Mouse (Mus musculus): ENCODE measurements around the gene Dpf3.

The Dpf3 gene

GRCm38 (mm10) chr12:83487476-83487991 is at the start of gene Dpf3:
TSS of gene Dpf3 (minus strand) at chr12:83487716.
- DNase-seq (ENCODE audit: low read depth, low spot score): peak; percentile 86

- no peak for DNase-seq (ENCODE audit: low read depth, low spot score)
Observed at GRCm38 (mm10) chr12:83536039-83536438, 48.5 kb upstream of the Dpf3 start.

GRCm38 (mm10) chr12:83535428-83535827 is 47.9 kb upstream of the Dpf3 start:
- DNase-seq (ENCODE audit: low read depth, low spot score): no peak

- no peak for DNase-seq (ENCODE audit: low read depth, low spot score)
Observed at GRCm38 (mm10) chr12:83534190-83534589, 46.7 kb upstream of the Dpf3 start.

- no peak for DNase-seq (ENCODE audit: low read depth, low spot score)
Observed at GRCm38 (mm10) chr12:83532966-83533365, 45.5 kb upstream of the Dpf3 start.

- DNase-seq (ENCODE audit: low read depth, low spot score): no peak
Observed at GRCm38 (mm10) chr12:83531992-83532391, 44.5 kb upstream of the Dpf3 start.

- no peak for DNase-seq (ENCODE audit: low read depth, low spot score)
Observed at GRCm38 (mm10) chr12:83528665-83529064, 41.1 kb upstream of the Dpf3 start.

GRCm38 (mm10) chr12:83527816-83528215 is 40.3 kb upstream of the Dpf3 start:
- DNase-seq (ENCODE audit: low read depth, low spot score): no peak

GRCm38 (mm10) chr12:83525822-83526544 is 38.5 kb upstream of the Dpf3 start:
- DNase-seq (ENCODE audit: low read depth, low spot score): no peak

- no peak for DNase-seq (ENCODE audit: low read depth, low spot score)
Observed at GRCm38 (mm10) chr12:83524329-83524728, 36.8 kb upstream of the Dpf3 start.

- no peak for DNase-seq (ENCODE audit: low read depth, low spot score)
Observed at GRCm38 (mm10) chr12:83523892-83524291, 36.4 kb upstream of the Dpf3 start.

GRCm38 (mm10) chr12:83523056-83523455 is 35.5 kb upstream of the Dpf3 start:
- no peak for DNase-seq (ENCODE audit: low read depth, low spot score)

GRCm38 (mm10) chr12:83521083-83521482 is 33.6 kb upstream of the Dpf3 start:
- DNase-seq (ENCODE audit: low read depth, low spot score): no peak

GRCm38 (mm10) chr12:83520311-83520890 is 32.9 kb upstream of the Dpf3 start, which contains the start of gene Dcaf4:
TSS of gene Dcaf4 (plus strand) at chr12:83520466.
- peak; percentile 93 for DNase-seq (ENCODE audit: low read depth, low spot score)

- no peak for DNase-seq (ENCODE audit: low read depth, low spot score)
Observed at GRCm38 (mm10) chr12:83517580-83517979, 30.1 kb upstream of the Dpf3 start.

- no peak for DNase-seq (ENCODE audit: low read depth, low spot score)
Observed at GRCm38 (mm10) chr12:83514216-83514615, 26.7 kb upstream of the Dpf3 start.

- no peak for DNase-seq (ENCODE audit: low read depth, low spot score)
Observed at GRCm38 (mm10) chr12:83513185-83513584, 25.7 kb upstream of the Dpf3 start.

- no peak for DNase-seq (ENCODE audit: low read depth, low spot score)
Observed at GRCm38 (mm10) chr12:83512783-83513182, 25.3 kb upstream of the Dpf3 start.

- no peak for DNase-seq (ENCODE audit: low read depth, low spot score)
Observed at GRCm38 (mm10) chr12:83510586-83510985, 23.1 kb upstream of the Dpf3 start.

GRCm38 (mm10) chr12:83506543-83506942 is 19.0 kb upstream of the Dpf3 start:
- no peak for DNase-seq (ENCODE audit: low read depth, low spot score)

GRCm38 (mm10) chr12:83502190-83502589 is 14.7 kb upstream of the Dpf3 start:
- no peak for DNase-seq (ENCODE audit: low read depth, low spot score)

GRCm38 (mm10) chr12:83499256-83499655 is 11.7 kb upstream of the Dpf3 start:
- no peak for DNase-seq (ENCODE audit: low read depth, low spot score)

GRCm38 (mm10) chr12:83497959-83498358 is 10.4 kb upstream of the Dpf3 start:
- no peak for DNase-seq (ENCODE audit: low read depth, low spot score)

All from WW6 (cell line).